Mouse (Mus musculus): ENCODE results near the gene Spint1. TPM values are rescaled to one million over a fixed set of nuclear protein-coding genes. Genes with fewer than 3 reads are reported as not detected.
A peak's percentile ranks its signal among the peaks of the same experiment; 100 is the strongest.

Gene Spint1
- total RNA-seq (2018; cell fraction: chromatin; rRNA removed) = not detected
- under 1 TPM; 0.05 to 0.52 (median 0.20) TPM for total RNA-seq (2018; cell fraction: cytosol; rRNA removed)
- under 1 TPM in 16 of 26 experiments, not detected in 10; 0.21 to 0.99 (median 0.39) TPM for total RNA-seq (2018; cell fraction: nucleus; rRNA removed)
- polyA plus RNA-seq (2018) = 0.32 to 0.56 TPM (median 0.54 TPM) in 3 replicates

GRCm38 (mm10) chr2:119237210-119237870, at the start of gene Spint1:
Gene Spint1, plus strand, starts transcription at chr2:119237362.
- H3K27ac ChIP-seq = no peak within 1 kb of the TSS
- WGBS (ENCODE audit: missing documents) = 2% methylated on average over 66 of the region's 73 CpGs
- H3K36me3 ChIP-seq (ENCODE audit: inconsistent target) = no peaks in the 10 kb centered on the region
- H3K4me3 ChIP-seq (ENCODE audit: inconsistent target) = no peak within 1 kb of the TSS
- H3K79me2 ChIP-seq (ENCODE audit: inconsistent target) = no peaks in the 10 kb centered on the region

GRCm38 (mm10) chr2:119189029-119189710, 48.0 kb upstream of the Spint1 start:
- peaks cover 19% of the 10 kb centered on the region; the same call in 1 of the 2 replicates for H3K36me3 ChIP-seq (ENCODE audit: inconsistent target)
- H3K4me3 ChIP-seq (ENCODE audit: inconsistent target) = no peak overlapping the region
- H3K79me2 ChIP-seq (ENCODE audit: inconsistent target) = peaks cover 5% of the 10 kb centered on the region; the same call in 1 of the 2 replicates
- 5% methylated on average over 15 of the region's 15 CpGs for WGBS (ENCODE audit: missing documents)
- H3K27ac ChIP-seq = no peak overlapping the region

- H3K4me3 ChIP-seq (ENCODE audit: inconsistent target) = no peak overlapping the region
- H3K27ac ChIP-seq = no peak overlapping the region
- peaks cover 8% of the 10 kb centered on the region; the same call in 1 of the 2 replicates for H3K79me2 ChIP-seq (ENCODE audit: inconsistent target)
- 92% methylated on average over 5 of the region's 5 CpGs for WGBS (ENCODE audit: missing documents)
- H3K36me3 ChIP-seq (ENCODE audit: inconsistent target) = peaks cover 5% of the 10 kb centered on the region; the same call in 1 of the 2 replicates
Measured at GRCm38 (mm10) chr2:119190969-119191368, 46.2 kb upstream of the Spint1 start.

GRCm38 (mm10) chr2:119194140-119194539, 43.0 kb upstream of the Spint1 start:
- Histone ChIP-seq H3K27ac (no peak overlapping the region), H3K4me3 (ENCODE audit: inconsistent target) (no peak overlapping the region), H3K79me2 (ENCODE audit: inconsistent target) (peaks cover 27% of the 10 kb centered on the region; the same call in 1 of the 2 replicates), H3K36me3 (ENCODE audit: inconsistent target) (no peaks in the 10 kb centered on the region)
- 98% methylated on average over 5 of the region's 5 CpGs for WGBS (ENCODE audit: missing documents)

GRCm38 (mm10) chr2:119196316-119197108, 40.6 kb upstream of the Spint1 start:
- WGBS (ENCODE audit: missing documents) = 92% methylated on average over 4 of the region's 4 CpGs
- H3K36me3 ChIP-seq (ENCODE audit: inconsistent target) = no peaks in the 10 kb centered on the region
- H3K4me3 ChIP-seq (ENCODE audit: inconsistent target) = no peak overlapping the region

GRCm38 (mm10) chr2:119197493-119197892, 39.7 kb upstream of the Spint1 start:
- Histone ChIP-seq H3K79me2 (ENCODE audit: inconsistent target) (peaks cover 55% of the 10 kb centered on the region; the same call in 1 of the 2 replicates), H3K27ac (no peak overlapping the region)
- WGBS (ENCODE audit: missing documents) = 89% methylated on average over 1 of the region's 1 CpGs

More at GRCm38 (mm10) chr2:119196316-119197108, 40.6 kb upstream of the Spint1 start:
- Histone ChIP-seq H3K27ac (no peak overlapping the region), H3K79me2 (ENCODE audit: inconsistent target) (peaks cover 47% of the 10 kb centered on the region; the same call in 1 of the 2 replicates)

GRCm38 (mm10) chr2:119198049-119198448, 39.1 kb upstream of the Spint1 start:
- Histone ChIP-seq H3K79me2 (ENCODE audit: inconsistent target) (peaks cover 61% of the 10 kb centered on the region; the same call in 1 of the 2 replicates), H3K36me3 (ENCODE audit: inconsistent target) (no peaks in the 10 kb centered on the region), H3K27ac (no peak overlapping the region), H3K4me3 (ENCODE audit: inconsistent target) (no peak overlapping the region)
- WGBS (ENCODE audit: missing documents) = 100% methylated on average over 1 of the region's 1 CpGs

More at GRCm38 (mm10) chr2:119197493-119197892, 39.7 kb upstream of the Spint1 start:
- H3K4me3 ChIP-seq (ENCODE audit: inconsistent target) = no peak overlapping the region
- no peaks in the 10 kb centered on the region for H3K36me3 ChIP-seq (ENCODE audit: inconsistent target)

- Histone ChIP-seq H3K36me3 (ENCODE audit: inconsistent target) (no peaks in the 10 kb centered on the region), H3K79me2 (ENCODE audit: inconsistent target) (peaks cover 67% of the 10 kb centered on the region; the same call in 1 of the 2 replicates), H3K27ac (no peak overlapping the region), H3K4me3 (ENCODE audit: inconsistent target) (no peak overlapping the region)
- WGBS (ENCODE audit: missing documents) = 98% methylated on average over 3 of the region's 3 CpGs
Measured at GRCm38 (mm10) chr2:119198934-119199333, 38.2 kb upstream of the Spint1 start.

GRCm38 (mm10) chr2:119202914-119203453, 34.2 kb upstream of the Spint1 start:
- H3K4me3 ChIP-seq (ENCODE audit: inconsistent target) = no peak overlapping the region
- peaks cover 82% of the 10 kb centered on the region; the same call in 1 of the 2 replicates for H3K79me2 ChIP-seq (ENCODE audit: inconsistent target)
- no peak overlapping the region for H3K27ac ChIP-seq
- WGBS (ENCODE audit: missing documents) = 77% methylated on average over 5 of the region's 5 CpGs
- no peaks in the 10 kb centered on the region for H3K36me3 ChIP-seq (ENCODE audit: inconsistent target)

GRCm38 (mm10) chr2:119203871-119204460, 33.2 kb upstream of the Spint1 start:
- H3K79me2 ChIP-seq (ENCODE audit: inconsistent target) = peaks cover 83% of the 10 kb centered on the region; the same call in 1 of the 2 replicates
- H3K4me3 ChIP-seq (ENCODE audit: inconsistent target) = no peak overlapping the region
- no peak overlapping the region for H3K27ac ChIP-seq
- WGBS (ENCODE audit: missing documents) = 89% methylated on average over 4 of the region's 4 CpGs
- no peaks in the 10 kb centered on the region for H3K36me3 ChIP-seq (ENCODE audit: inconsistent target)

GRCm38 (mm10) chr2:119207961-119208343, 29.2 kb upstream of the Spint1 start:
- Histone ChIP-seq H3K36me3 (ENCODE audit: inconsistent target) (peaks cover 22% of the 10 kb centered on the region; the same call in 1 of the 2 replicates), H3K27ac (peak overlapping the region; percentile 81), H3K4me3 (ENCODE audit: inconsistent target) (peak overlapping the region; percentile 92), H3K79me2 (ENCODE audit: inconsistent target) (peaks cover 54% of the 10 kb centered on the region; the same call in 1 of the 2 replicates)
- 24% methylated on average over 6 of the region's 6 CpGs for WGBS (ENCODE audit: missing documents)

- peak within 1 kb of the TSS; percentile 92 for H3K4me3 ChIP-seq (ENCODE audit: inconsistent target)
- peaks cover 28% of the 10 kb centered on the region; the same call in 1 of the 2 replicates for H3K36me3 ChIP-seq (ENCODE audit: inconsistent target)
- 0% methylated on average over 51 of the region's 51 CpGs for WGBS (ENCODE audit: missing documents)
- H3K27ac ChIP-seq = peak within 1 kb of the TSS; percentile 81
- peaks cover 48% of the 10 kb centered on the region; the same call in 1 of the 2 replicates for H3K79me2 ChIP-seq (ENCODE audit: inconsistent target)
Measured at GRCm38 (mm10) chr2:119208344-119209175, 28.6 kb upstream of the Spint1 start, which contains the start of the genes Zfyve19 and Dnajc17. Gene Zfyve19, plus strand, starts transcription at chr2:119208617. Gene Dnajc17, minus strand, starts transcription at chr2:119208795.

- 0% methylated on average over 13 of the region's 13 CpGs for WGBS (ENCODE audit: missing documents)
- Histone ChIP-seq H3K36me3 (ENCODE audit: inconsistent target) (peaks cover 28% of the 10 kb centered on the region; the same call in 1 of the 2 replicates), H3K4me3 (ENCODE audit: inconsistent target) (peak overlapping the region; percentile 92), H3K27ac (peak overlapping the region; percentile 44; the same call in 1 of the 2 replicates), H3K79me2 (ENCODE audit: inconsistent target) (peaks cover 42% of the 10 kb centered on the region; the same call in 1 of the 2 replicates)
Measured at GRCm38 (mm10) chr2:119209176-119209507, 28.0 kb upstream of the Spint1 start.
